Mouse (Mus musculus) forebrain, embryonic 12.5 days (tissue): ENCODE results near the gene Crocc2. TPM values are rescaled to one million over a fixed set of nuclear protein-coding genes. Genes with fewer than 3 reads are reported as not detected.
A peak's percentile ranks its signal among the peaks of the same experiment; 100 is the strongest.

Experiments used
- ATAC-seq: fragments of 200-750 bp; cut with Nextera tagmentation; 2 replicates; pipeline ENCODE4 v1.8.0; 2017; ENCODE audit warnings: moderate TSS enrichment; ENCODE audit not compliant: low FRiP score
- H3K27ac ChIP-seq: fragments of 300-500 bp; sonication (generic); 2 replicates; pipeline ENCODE4 v1.5.1; 2016; ENCODE audit warnings: mild to moderate bottlenecking
- H3K27me3 ChIP-seq: fragments of 300-500 bp; sonication (generic); 2 replicates; pipeline ENCODE4 v1.6.1; 2016; ENCODE audit warnings: mild to moderate bottlenecking
- H3K36me3 ChIP-seq: fragments of 300-500 bp; sonication (generic); replicated peaks from 2 replicates; pipeline ENCODE4 v1.6.1; 2016; ENCODE audit warnings: mild to moderate bottlenecking
- H3K4me1 ChIP-seq: fragments of 300-500 bp; sonication (generic); 2 replicates; pipeline ENCODE4 v1.6.1; 2016
- H3K4me2 ChIP-seq: fragments of 300-500 bp; sonication (generic); 2 replicates; pipeline ENCODE4 v1.6.1; 2016; ENCODE audit warnings: mild to moderate bottlenecking, moderate library complexity
- H3K4me3 ChIP-seq: fragments of 300-500 bp; sonication (generic); replicated peaks from 2 replicates; pipeline ENCODE4 v1.5.1; 2016; ENCODE audit warnings: mild to moderate bottlenecking
- H3K9ac ChIP-seq: fragments of 300-500 bp; sonication (generic); 2 replicates; pipeline ENCODE4 v1.6.1; 2016; ENCODE audit warnings: mild to moderate bottlenecking
- H3K9me3 ChIP-seq: fragments of 300-500 bp; sonication (generic); 2 replicates; pipeline ENCODE4 v1.6.1; 2016
- WGBS: fragments of 180-500 bp; shearing (Covaris S2); methylation state at CpG from one replicate; pipeline ENCODE4 v1.1.7; 2016; 5-methylcytosine and 5-hydroxymethylcytosine counted together
- microRNA-seq: library from miRNA; unstranded; fragments of <30 nt; microRNA quantifications from one replicate; pipeline ENCODE4, GENCODE M21; 2017
- polyA plus RNA-seq: library from polyadenylated mRNA; unstranded; fragments of >200 nt; fragmentation: Nextera tagmentation; extraction: Ambion mirVana; gene quantifications from 2 replicates; pipeline ENCODE4 v1.2.1, GENCODE M21; 2016

Gene Crocc2
- polyA plus RNA-seq, 1 experiment from 2014 or later, result 0.14 TPM

DNA sequence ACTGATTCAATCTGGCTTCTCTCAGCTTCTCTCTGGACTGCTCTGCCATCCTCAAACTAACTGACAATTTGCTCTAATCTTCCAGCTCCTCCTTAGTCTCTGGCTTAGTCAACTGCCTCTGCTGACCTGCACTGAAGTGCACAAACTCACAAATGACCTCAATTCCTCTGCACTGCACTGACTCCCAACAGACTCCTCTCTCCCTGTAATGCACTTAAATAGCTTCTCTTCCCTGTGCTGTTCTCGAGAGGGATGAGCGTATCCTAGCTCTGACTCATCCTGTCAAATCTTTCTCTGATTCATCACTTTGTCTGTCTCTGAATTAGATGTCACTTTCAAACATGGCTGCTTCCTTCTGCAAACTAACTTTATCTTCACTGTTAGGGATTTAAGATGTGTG, 99.7 kb downstream of the Crocc2 start:
- Histone ChIP-seq H3K27me3 (0 out of 2 replicates have a peak, but pooled peaks cover 3% of the 10 kb centered on the region), H3K4me2 (no peak overlapping the region), H3K9ac (no peak overlapping the region), H3K9me3 (no peaks in the 10 kb centered on the region), H3K27ac (no peak overlapping the region), H3K4me1 (peaks cover 3% of the 10 kb centered on the region; the same call in 1 of the 2 replicates), H3K36me3 (no peaks in the 10 kb centered on the region), H3K4me3 (no peak overlapping the region)
- no peak for ATAC-seq
- 87% methylated on average over 2 of the region's 2 CpGs for WGBS

DNA sequence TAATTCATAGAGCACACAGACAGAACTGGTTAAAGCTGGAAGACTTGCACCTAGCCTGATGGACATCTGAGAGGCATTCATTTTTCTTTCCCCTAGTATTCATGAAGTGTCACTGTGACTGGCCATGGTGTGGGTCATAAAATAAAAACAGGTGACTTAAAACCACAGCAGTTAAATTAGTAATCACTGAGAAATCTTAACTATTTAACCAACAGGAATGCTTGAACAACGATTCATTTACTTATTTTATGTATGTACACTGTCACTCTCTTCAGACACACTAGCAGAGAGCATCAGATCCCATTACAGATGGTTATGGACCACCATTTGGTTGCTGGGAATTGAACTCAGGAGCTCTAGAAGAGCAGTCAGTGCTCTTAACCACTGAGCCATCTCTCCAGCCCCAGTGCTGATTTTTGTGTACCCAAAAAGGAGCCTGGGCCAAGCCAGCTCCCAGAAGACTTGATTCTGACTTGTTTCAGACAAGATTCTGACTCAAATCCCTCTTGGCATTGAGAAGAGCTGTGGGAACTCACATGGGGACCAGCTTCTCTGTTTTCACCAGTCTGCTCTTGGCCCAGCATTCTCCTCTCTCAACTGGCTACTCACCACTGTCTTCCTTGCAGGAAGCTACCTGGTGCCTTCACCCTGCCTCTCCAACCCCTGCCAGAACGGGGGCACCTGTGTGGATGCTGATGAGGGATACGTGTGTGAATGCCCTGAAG, 102.2 kb downstream of the Crocc2 start:
- 66% methylated on average over 3 of the region's 3 CpGs for WGBS
- no peak overlapping the region for H3K4me3 ChIP-seq
- no peak for ATAC-seq
- 0 out of 2 replicates have a peak, but pooled peaks cover 6% of the 10 kb centered on the region for H3K27me3 ChIP-seq
- H3K36me3 ChIP-seq, result no peaks in the 10 kb centered on the region
- no peak overlapping the region for H3K27ac ChIP-seq
- H3K4me1 ChIP-seq, result peaks cover 3% of the 10 kb centered on the region; the same call in 1 of the 2 replicates
- H3K9ac ChIP-seq, result no peak overlapping the region
- no peaks in the 10 kb centered on the region for H3K9me3 ChIP-seq
- H3K4me2 ChIP-seq, result no peak overlapping the region

DNA sequence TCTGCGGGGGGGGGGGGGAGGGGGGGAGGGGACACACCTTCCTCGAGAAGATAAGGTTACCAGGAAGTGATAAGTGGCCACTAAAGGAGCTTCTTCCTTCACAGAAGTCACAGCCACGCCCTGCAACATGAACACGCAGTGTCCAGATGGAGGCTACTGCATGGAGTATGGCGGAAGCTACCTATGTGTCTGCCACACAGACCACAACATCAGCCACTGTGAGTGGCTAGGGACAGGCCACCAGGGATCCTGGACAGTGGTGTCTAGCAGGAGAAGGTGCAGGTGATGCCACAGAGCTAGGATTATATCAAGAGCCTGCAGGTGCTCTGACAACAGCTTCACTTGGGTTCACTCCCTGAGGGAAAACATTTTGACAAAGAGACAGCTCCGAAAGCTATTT, 103.2 kb downstream of the Crocc2 start:
- peaks cover 3% of the 10 kb centered on the region; the same call in 1 of the 2 replicates for H3K4me1 ChIP-seq
- ATAC-seq, result no peak

DNA sequence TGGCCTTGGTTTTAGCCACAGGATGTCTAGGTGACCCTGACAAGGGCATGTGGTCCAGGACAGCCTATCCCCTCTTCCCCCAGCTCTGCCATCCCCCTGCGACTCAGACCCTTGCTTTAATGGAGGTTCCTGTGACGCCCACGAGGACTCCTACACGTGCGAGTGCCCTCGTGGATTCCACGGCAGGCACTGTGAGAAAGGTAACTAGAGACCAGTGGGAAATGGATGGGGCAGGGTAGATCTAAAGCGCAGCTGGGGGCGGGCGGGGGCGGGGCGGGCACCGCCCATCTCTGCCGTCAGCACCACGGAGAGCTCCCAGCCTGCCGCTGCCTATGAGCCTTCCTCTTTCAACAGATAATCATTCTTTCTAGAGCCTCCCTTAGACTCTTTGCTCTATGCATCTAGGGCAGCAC, 103.9 kb downstream of the Crocc2 start:
- Histone ChIP-seq H3K9ac (no peak overlapping the region), H3K4me1 (peaks cover 3% of the 10 kb centered on the region; the same call in 1 of the 2 replicates), H3K36me3 (no peaks in the 10 kb centered on the region), H3K4me2 (peak overlapping the region; percentile 16), H3K27ac (no peak overlapping the region), H3K27me3 (peaks cover 6% of the 10 kb centered on the region; the same call in 1 of the 2 replicates), H3K9me3 (no peaks in the 10 kb centered on the region), H3K4me3 (no peak overlapping the region)
- WGBS, result 3% methylated on average over 16 of the region's 16 CpGs
- no peak for ATAC-seq

More for the DNA sequence above, 103.2 kb downstream of the Crocc2 start:
- peaks cover 6% of the 10 kb centered on the region; the same call in 1 of the 2 replicates for H3K27me3 ChIP-seq
- no peaks in the 10 kb centered on the region for H3K36me3 ChIP-seq
- no peak overlapping the region for H3K27ac ChIP-seq
- WGBS, result 79% methylated on average over 5 of the region's 6 CpGs
- no peaks in the 10 kb centered on the region for H3K9me3 ChIP-seq
- no peak overlapping the region for H3K4me2 ChIP-seq
- H3K4me3 ChIP-seq, result no peak overlapping the region
- H3K9ac ChIP-seq, result no peak overlapping the region

DNA sequence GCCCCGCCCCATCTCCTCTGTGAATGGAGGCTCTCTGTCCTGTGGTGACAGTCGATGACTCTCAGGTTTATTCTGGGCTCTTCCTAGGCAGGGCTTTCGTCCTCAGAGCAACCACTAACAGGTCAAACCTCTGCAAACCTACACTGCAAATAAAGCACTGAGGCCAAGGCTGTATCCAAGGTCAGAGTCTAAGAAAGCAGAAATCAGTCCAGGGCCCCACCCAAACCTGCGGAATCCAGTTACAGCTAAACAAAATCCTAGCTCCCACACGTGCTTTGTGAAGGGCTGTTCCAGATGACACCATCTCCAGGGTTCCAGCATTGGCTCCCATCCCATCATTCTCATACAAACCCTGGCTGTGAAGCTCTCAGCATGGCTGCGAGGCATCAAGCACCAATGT, 107.0 kb downstream of the Crocc2 start:
- no peak for ATAC-seq
- Histone ChIP-seq H3K9ac (no peak overlapping the region), H3K27me3 (peaks cover 6% of the 10 kb centered on the region; the same call in 1 of the 2 replicates), H3K4me1 (peaks cover 3% of the 10 kb centered on the region; the same call in 1 of the 2 replicates), H3K4me2 (no peak overlapping the region), H3K27ac (no peak overlapping the region), H3K4me3 (no peak overlapping the region), H3K9me3 (no peaks in the 10 kb centered on the region), H3K36me3 (no peaks in the 10 kb centered on the region)
- WGBS, result 87% methylated on average over 6 of the region's 6 CpGs

DNA sequence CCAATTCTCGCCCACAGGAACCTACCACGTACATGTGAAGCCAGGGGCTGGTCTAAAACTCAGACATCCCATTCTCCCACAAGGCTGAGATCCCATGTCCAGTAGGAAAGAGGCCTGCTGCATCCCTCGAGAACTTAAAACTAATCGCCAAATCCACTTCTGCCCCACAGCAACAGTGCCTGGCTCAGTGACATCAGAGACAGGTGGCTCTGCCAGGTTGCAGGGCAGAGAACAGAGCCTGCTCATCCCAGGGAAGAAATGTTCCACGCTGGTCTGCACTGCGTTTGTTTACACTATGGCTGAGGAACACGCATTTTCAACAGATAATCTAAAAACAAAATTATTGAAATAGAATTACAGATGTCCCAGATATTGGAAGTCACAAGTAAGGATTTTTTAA, 108.5 kb downstream of the Crocc2 start:
- peaks cover 7% of the 10 kb centered on the region; the same call in 1 of the 2 replicates for H3K27me3 ChIP-seq

More for the DNA sequence above, 108.5 kb downstream of the Crocc2 start:
- no peaks in the 10 kb centered on the region for H3K36me3 ChIP-seq
- H3K4me1 ChIP-seq, result peaks cover 3% of the 10 kb centered on the region; the same call in 1 of the 2 replicates
- H3K4me2 ChIP-seq, result no peak overlapping the region
- 79% methylated on average over 7 of the region's 7 CpGs for WGBS
- no peak overlapping the region for H3K4me3 ChIP-seq
- H3K9me3 ChIP-seq, result no peaks in the 10 kb centered on the region
- ATAC-seq, result no peak
- H3K9ac ChIP-seq, result no peak overlapping the region
- H3K27ac ChIP-seq, result no peak overlapping the region

Small RNA genes within 50 kb of the gene (microRNA-seq; reads per million reads assigned to microRNA genes)
- gene Mir6901, result not detected

Other genes starting within 250 kb of the Crocc2 start
- gene Capn10, start 234.3 kb upstream of the Crocc2 start, polyA plus RNA-seq, result 52.0 and 52.9 TPM in 2 replicates
- 0.51 and 0.63 TPM in 2 replicates for gene Gpr35, start 217.9 kb upstream of the Crocc2 start, polyA plus RNA-seq
- not detected in 2 replicates for gene Aqp12, start 162.4 kb upstream of the Crocc2 start, polyA plus RNA-seq
- gene Kif1a, start 66.8 kb upstream of the Crocc2 start, polyA plus RNA-seq, result 129 and 140 TPM in 2 replicates
- not detected in 2 replicates for gene Agxt, start 33.5 kb upstream of the Crocc2 start, polyA plus RNA-seq
- gene 2310007B03Rik, start 7.8 kb upstream of the Crocc2 start, polyA plus RNA-seq, result 0.13 and 0.27 TPM in 2 replicates
- 4.3 and 5.3 TPM in 2 replicates for gene Sned1, start 67.1 kb downstream of the Crocc2 start, polyA plus RNA-seq
- 31.7 and 33.5 TPM in 2 replicates for gene Mterf4, start 137.2 kb downstream of the Crocc2 start, polyA plus RNA-seq
- gene Ppp1r7, start 174.1 kb downstream of the Crocc2 start, polyA plus RNA-seq, result 88.6 and 93.5 TPM in 2 replicates
- gene Pask, start 174.8 kb downstream of the Crocc2 start, polyA plus RNA-seq, result 24.9 and 25.4 TPM in 2 replicates
- gene Ano7, start 205.2 kb downstream of the Crocc2 start, polyA plus RNA-seq, result 0.05 TPM in 1 of 2 replicates, not detected in the other